Mouse (Mus musculus) adrenal gland, postnatal 36 days (tissue): ENCODE measurements around the gene Rcor2. TPM values are rescaled to one million over a fixed set of nuclear protein-coding genes. Genes with fewer than 3 reads are reported as not detected.

Experiments used
- DNase-seq, 2 experiments: peaks; one replicate each; pipeline ENCODE4 v3.0.0; 2021; ENCODE audit warnings: mixed read lengths in 1 of 2
- total RNA-seq, 2 experiments: library from RNA; stranded (reverse); gene quantifications; 2 replicates each; pipeline ENCODE4 v1.2.3; 2021

Gene Rcor2
- total RNA-seq, 2 experiments from 2014 or later: 2.0 to 4.4 TPM

DNA sequence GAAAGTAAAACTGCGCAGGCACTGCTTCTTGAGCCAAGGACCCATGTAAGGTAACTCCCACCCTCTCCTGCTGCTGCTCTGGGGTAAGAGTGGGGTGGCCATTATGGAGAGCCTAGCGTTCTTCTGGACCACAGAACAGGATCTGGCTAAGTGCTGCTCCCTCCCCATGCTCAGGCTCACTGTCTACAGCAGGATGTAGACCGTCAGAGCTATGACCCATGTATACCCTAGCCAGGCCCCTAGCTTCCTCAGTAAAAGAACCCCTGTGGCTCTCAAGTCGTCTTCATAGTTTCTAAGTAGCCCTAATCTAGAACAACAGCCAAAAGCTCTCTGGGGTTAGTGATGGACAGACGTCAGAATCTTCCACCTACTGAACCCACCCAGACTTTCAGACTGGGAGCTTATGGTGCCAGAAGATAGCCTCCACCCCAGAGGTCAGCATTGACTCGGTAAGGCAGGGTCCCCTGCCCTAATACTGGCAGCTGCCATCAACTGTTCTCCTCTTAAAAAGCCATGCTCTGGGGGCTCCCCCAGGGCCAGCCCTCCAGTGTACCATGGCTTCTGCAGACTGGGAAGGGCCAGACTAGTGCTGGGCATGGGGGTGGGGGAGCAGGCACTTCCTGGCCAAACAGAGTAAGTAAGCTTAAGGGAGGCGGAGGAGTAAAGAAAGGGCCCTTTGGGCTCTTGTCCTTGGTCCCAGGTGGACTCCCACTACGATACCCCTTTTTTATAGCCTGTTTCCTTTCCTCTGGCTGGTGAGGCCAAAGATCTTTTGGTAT, 27.2 kb downstream of the Rcor2 start:
- DNase-seq: no peak

DNA sequence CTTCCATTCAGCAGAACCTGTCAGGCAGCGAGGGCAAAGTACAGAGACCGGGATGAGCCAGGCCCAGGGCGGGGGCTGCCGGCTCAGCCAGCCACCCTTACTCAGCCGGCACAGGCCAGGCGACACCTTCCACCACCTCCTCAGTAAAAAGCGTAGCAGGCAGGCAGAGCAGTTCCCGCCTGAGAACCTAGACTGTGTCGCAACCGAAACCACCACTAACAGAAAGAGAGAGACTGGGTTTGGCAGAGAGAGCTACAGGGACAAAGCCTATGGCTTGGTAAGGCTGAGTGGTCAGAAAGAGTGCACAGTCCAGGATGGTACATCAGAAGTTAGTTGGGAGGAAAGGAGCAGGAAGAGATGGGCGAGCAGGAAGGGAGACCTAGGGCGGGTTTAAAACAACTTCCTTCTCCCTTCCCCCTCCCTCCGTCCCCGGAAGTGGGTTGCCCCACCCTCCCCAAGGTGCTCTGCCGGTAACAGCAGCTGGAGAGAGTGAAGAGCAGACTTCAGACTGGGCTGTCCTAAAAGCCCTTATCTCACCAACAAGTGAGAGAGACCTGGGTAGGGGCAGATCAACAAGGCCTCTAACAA, 28.0 kb downstream of the Rcor2 start:
- no peak for DNase-seq

DNA sequence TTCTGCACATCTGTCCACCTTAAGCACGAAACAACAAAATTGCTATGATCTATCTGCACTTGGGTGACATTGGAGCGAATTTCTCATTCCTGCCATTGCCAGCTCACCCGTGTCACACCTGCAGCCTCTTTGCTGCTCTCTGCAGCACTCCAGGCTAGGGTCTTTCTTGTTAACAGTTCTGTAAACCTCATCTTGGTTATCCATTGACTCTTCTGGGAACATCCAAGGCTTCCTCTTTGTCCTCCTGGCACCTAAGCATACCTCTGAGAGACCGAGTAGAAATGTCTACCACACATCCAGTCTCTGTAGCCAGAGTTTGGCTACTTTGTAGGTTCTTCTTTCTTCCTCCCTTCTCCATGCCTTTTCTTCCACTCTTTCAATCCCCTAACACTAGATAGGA, 28.8 kb downstream of the Rcor2 start:
- DNase-seq: no peak

DNA sequence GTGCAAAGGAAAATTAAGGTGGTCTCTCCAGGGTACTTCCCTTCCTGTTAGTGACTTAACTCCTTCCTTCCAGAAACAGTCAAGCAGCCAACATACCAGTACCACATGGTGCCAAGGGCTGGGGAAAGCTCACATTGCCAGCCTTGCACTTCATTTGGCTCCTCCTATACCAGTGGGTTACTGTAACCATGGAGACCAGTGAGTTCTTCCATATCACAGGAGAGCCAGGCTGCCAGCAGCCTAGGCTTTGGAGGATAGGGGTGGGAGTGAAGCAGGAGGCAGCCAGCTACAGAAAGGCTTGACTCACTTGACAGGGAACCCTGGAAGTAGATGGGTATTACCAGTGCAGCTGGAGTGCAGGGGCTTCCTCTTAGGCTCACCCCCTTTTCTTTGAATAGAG, 31.9 kb downstream of the Rcor2 start:
- no peak for DNase-seq

DNA sequence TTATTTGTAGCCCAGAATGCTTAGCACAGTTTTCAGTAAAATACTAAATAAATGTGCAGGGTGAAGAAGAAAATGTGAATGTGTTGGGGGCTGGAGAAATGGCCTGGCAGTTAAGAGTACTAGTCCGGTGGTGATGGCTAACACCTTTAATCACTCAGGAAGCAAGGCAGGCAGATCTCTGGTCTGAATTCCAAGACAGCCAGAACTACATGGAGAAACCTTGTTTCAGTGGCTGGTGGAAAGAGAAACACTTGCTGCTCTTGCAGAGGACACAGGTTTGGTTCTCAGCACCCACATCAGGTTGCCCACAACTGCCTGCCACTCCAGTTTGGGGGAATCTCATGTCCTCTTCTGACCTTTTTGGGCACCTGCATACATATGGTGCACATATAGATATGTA, 33.0 kb downstream of the Rcor2 start:
- no peak for DNase-seq

DNA sequence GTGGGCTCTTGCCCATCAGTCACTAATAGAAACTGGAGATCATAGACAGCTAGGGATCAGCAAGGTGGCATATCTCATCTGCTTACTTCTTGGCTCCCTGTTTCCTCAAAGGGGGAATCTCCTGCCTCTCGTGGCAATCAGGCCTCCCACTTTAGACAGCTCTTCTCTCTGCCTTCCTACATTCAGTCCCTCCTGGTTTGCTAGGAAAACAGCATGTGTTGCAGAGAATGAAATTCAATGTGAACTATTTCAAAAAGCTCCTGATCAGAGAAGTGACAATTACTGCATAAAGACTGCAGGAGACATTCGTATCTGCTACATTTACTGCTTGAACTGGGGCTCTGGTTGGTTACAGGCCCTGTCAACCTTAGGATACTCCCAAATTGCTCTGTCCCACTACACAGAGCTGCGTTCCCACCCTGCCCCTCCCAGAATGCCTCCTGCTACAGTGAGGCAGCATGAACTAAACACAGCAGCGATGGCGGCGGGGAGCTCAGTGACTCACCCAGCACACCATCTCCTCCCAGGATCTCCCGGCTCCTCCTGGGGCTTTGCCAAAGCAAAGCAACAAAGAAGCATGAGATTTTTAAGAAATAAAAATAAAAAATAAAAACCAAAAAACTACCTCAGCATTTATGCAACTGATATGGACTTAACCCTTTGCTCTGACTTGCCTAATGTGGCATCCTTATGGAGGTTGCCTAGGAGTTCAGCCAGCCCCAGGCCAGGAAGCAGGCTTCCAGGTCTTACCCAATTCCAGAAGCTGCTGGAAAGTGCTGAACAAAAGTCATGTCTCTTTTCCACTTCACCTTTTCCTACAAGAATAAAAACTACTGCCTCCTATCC, 34.7 kb downstream of the Rcor2 start:
- peak; percentile 75 to 81 for DNase-seq

DNA sequence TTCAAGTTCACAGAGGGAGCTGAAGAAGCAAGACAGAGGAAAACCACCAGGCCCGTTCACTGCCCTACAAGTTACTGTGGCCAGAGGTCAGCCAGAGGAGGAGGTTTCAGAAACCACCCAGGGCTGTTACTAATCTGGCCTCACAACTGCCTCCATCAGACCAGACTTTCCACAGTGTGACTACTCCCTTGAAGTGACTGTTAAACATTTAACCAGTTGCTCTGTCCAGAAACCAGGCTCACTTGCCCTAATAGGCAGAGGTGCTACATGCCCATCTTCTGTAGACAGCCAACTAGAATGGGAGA, 35.3 kb downstream of the Rcor2 start:
- DNase-seq: no peak

DNA sequence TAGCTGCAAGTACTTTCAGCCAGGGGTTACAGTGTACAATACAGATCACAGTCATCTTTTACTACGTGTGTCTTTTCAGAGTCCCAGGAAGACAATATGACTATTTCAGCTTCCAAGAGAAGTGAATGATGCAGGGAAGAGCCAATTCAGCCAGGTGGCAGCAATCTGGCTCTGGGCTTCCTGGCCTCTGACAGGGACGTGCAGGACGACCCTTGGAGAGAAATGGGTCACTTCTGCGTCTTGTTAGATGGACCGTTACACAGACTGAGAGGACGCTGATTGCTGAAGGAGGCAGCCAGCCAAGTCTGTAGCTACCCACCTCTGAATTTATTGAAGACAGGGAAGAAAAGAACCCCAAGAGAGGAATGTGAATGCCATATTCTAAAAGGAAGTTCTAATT, 36.7 kb downstream of the Rcor2 start:
- DNase-seq: no peak

DNA sequence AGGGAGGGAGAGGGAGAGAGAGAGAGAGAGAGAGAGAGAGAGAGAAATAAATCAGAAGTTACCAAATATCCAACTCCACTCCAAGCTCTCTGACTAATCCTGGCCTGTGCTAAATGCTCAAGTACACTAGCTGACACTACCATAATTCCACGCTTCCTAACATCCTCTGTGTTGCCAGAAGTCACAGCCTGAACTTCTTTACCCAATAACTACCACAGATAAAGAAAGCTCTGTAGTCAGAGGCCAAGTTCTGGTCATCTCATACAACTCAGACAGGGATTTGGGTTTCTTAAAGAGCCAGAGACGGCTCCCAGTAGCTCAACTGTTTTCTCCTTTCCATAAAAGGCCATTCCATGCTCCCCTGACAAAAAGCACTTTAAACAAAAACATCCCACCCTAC, 37.7 kb downstream of the Rcor2 start:
- no peak for DNase-seq

DNA sequence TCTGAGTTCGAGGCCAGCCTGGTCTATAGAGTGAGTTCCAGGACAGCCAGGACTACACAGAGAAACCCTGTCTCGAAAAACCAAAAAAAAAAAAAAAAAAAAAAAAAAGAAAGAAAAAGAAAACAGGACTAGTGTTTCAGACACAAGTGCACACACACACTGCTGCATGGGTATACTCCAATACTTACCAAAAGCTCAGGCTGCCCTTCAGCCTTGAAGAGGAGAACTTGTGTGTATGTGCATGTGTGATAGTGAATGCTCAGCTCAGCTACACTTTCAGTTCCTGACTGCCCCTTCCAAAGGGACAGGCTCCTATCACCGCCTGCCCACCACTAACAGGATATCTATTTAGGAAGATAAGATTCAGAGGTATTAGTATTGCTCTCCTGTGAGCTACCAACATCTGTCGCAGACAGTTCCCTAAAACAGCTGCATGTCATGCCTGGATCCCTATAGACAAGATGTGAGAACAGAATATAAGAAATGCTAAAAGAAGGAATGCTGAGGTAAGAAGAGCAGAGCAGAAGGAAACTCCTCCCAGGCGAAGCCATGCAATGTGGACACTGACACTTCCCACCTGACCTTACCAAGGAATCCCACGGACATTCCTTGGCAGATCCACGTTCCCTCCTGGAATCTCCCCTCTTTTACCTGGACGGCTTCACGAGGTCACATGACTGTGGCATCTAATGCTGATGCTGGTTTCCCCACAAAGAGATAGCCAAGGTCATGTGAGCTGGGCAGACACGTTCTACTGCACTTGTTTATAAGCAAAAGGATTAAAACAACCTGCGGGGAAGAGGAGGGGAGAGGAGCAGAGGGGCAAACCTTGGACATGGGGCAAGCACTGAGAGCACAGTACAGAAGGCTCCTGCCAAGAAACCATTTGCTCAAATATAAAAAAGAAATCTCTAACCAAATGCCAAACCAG, 38.5 kb downstream of the Rcor2 start:
- DNase-seq: no peak

DNA sequence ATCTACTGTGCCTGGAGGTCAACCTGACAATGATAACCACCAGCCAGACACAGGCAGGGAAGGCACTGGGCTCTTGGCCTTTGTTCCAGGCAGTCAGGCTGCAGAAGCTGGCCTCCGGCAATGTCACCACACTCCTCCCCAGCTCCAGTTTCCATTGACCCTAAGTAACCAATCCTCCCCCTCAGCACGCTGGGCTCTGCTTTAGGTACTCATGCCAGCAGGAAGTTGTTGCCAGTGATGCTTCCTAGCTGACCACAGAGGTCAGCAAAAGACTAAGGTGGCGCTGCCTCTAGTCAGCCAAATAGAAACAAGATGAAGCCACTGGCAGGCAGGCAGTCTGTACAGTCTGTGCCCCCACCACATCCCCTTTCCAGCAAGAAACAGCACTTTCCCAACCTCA, 39.8 kb downstream of the Rcor2 start:
- DNase-seq: peak; percentile 31 to 43

DNA sequence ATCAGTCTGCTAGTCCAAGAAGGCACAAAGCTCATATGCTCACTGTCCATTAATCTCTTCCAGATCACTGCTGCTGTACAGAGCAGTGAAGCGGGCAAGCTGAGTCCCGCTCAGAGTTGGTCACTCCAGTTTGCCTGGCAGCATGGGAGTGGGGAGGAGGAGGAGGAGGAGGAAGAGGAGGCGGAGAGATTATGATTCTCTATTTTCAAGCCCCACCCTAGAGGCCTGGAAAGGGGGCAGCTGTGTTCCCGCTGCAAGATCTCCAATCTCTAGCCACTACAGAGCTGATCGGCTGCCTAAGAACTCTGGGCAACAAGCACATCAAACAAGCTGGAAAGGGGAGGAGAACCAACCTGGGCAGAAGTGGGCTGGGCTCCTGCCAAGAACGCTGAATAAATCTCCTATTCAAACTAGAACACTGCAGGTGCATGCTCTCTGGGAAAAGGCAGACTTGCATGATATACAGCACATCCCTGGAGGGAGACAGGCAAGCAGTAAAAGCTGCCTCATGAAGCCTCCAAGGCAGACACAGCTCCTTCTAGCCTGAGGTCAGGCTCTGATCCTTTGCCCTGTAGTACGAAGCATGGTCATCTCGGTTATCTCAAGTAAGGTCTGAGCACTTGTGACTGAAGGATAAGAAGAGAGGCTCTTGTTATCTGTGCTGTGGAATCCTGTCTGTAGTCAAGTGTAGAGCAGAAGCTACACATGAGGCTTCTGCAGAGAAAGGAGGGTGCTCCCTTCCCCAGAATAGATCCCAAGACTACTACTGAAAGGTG, 41.1 kb downstream of the Rcor2 start:
- peak in 1 of 2 experiments; percentile 49 for DNase-seq

DNA sequence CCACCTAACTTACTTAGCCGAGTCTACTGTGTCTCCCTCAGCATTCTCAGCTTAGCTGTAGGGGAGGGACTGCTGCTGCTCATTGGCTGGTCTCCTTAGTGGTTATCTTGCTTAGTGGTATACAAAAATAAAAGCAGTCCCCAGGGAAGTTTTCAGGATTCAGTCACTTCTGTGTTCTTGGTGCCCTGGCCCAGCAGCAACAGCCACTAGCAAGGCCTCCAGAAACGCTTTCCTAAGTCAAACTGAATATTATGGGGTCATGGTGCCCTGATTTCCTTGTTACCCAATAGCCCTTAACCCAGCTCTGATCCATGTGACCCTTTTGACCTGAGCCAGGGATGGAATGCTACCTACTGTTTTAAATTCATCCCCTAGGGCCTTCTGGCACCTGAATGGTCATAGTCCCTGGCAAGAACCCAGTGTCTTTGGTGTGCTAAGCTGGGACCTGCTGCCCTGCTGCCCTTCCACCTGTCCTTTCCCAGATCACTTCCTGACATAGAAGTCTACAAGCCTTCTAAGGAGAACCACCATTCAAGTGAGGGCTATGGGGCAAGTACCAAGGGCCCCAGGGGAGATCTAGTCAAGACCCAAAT, 42.7 kb downstream of the Rcor2 start:
- DNase-seq: no peak

DNA sequence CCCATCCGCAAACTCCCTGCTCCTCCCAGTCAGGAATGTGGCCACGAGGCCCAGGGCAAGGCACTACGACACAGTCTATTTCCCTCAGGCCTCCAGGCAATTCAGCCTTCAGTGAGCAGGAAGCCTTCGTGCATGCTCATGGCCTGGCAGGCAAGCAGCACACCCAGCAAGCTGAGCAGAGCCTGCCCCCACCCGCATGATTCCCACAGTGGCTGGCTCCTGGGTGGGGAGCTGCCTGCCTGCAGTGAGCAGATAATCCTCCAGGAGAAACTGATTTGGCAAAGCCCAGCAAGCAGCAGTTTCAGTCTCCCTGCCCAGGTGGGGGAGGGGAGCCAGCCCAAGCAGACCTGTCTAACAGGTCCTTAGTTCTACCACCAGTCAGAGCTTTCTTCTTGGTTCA, 43.6 kb downstream of the Rcor2 start:
- DNase-seq: peak; percentile 40 to 69

DNA sequence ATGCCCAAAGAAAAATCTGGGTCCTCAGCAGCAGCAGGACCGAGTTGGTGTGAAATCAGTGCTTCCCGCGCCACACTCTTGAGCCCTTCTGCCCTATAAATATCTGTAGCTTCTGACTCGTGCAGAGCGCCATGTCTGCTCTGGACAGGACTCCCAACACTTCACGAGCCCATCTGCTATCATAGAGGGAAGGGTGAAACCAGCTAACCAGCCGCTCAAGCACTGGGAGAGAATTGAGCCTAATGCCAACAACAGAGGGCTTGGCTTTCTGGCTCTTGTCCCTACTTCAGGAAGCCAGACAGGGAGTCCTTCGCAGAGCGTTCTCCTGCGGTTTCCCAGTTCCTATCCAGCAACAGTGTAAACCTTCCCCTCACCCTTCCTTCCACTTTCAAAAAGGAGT, 44.2 kb downstream of the Rcor2 start:
- DNase-seq: no peak

DNA sequence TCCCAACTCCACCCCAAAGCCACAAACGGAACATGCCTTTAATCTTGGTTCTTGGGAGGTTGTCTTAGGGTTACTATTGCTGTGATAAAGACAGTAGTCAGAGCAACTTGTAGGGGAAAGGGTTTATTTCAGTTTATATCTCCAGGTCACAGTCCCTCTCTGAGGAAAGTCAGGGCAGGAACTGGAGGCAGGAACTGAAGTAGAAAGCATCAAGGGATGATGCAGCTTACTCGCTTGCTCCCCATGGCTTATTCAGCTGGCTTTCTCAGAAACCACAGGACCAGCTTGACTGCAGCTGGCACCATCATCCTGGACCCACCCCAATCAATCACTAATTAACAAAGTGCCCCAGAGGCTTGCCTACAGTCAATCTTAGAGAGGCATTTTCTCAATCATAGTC, 46.5 kb downstream of the Rcor2 start:
- no peak for DNase-seq

DNA sequence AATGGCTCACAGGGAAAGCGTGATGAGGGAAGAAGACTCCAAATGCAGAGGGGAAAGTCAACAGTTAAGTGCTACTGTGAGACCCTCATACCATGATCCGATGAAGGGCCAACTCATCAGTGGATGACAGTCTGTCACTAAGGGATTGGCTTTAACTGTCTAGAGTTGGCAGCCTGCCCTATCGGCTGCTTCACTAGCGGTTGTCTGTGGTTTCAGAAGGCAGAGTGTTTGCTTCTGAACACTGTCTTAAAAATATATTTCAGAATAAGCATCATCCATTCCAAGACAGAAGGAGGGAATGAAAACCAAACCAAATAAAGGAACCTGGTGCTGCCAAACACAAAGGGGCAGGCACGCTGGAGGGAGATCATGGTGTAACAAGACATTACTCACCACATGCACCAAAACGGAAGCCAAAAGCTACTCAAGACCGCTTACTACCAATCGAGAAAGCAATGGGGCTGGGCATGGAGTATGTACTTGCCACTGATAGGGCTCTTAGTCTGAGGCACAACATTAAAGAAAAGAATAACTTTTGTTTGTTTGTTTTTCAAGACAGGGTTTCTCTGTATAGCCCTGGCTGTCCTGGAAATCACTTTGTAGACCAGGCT, 48.0 kb downstream of the Rcor2 start:
- peak; percentile 45 to 67 for DNase-seq

DNA sequence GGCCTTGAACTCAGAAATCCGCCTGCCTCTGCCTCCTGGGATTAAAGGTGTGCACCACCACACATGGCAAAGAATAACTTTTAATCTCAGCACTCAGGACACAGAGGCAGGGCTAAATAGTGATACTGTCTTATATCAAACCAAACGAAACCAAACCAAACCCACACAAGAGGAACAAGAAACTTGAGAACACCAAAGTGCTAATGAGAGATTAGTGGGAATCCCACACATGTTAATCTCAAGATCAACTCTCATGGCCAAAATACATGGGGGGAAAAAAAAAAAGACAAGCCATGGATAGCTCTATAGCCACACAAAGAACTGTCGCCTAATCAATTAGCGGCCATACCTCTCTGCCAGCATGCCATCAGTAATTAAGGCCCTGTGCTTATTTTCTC, 48.5 kb downstream of the Rcor2 start:
- no peak for DNase-seq

DNA sequence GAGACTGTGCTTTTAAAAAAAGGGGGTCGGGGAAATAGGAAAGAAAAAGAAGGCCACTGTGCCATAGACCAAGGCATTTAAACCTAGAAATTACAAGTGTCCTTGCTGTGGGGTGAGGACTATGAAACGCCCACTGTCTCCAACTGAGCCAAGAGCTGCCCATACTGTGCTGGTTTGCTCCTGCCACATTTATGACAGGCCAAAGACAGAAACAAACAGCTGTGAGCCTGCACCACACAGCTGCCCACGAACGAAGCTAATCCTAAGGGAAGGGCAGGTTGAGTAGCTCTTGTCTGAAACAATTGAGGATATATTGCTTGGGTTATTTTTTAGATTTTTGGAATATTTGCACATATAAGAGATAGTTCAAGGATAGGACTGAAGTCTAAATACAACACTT, 49.7 kb downstream of the Rcor2 start:
- DNase-seq: no peak

DNA sequence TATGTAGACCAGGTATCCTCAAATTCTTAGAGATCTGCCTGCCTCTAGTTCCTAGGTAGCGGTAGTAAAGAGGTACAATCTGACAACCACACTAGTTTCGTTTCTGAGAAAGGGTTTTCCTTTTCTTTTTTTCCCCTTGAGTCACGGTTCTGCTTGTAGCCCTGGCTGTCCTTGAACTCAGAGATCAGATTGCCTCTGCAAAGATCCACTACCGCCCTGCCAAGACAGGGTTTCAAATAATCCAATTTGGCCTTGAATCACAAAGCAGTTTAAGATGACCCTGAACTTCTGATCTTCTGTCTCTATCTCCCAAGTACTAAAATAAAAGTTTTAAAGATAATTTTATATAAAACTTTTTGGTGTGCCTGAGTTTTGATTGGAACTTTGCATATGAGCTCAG, 50.6 kb downstream of the Rcor2 start:
- DNase-seq: peak in 1 of 2 experiments; percentile 46

DNA sequence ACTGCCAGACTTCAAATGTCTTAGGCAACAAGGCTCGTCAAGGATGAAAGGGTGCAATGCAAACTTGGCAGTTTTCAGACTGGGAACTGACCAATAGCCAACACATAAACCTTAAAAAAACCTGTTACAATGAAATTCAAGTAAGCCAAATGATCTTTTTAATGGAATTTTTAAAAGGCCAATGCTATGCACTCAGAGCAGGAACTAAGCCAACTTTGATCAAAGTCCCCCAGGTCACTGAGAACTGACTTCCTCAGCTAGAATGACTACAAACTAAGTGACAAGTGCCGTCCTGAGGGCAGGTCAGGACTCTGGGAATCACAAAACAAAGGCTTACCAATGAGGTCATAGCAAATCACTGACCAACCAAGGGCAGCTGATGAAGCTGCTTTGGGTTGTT, 53.1 kb downstream of the Rcor2 start:
- DNase-seq: peak in 1 of 2 experiments; percentile 31
